Mouse (Mus musculus) embryonic facial prominence, embryonic 10.5 days (tissue): ENCODE measurements around the gene Lmbrd2. TPM values are rescaled to one million over a fixed set of nuclear protein-coding genes. Genes with fewer than 3 reads are reported as not detected.

Experiments used
- DNase-seq: peaks from one replicate; pipeline ENCODE4 v3.0.0-alpha.2; 2017; ENCODE audit warnings: low spot score
- H3K27ac ChIP-seq: fragments of 300-500 bp; sonication (generic); replicated peaks from 2 replicates; pipeline ENCODE4 v1.5.1; 2016; ENCODE audit warnings: mild to moderate bottlenecking
- H3K27me3 ChIP-seq: fragments of 300-500 bp; sonication (generic); replicated peaks from 2 replicates; pipeline ENCODE4 v1.6.1; 2016; ENCODE audit warnings: low read depth, mild to moderate bottlenecking; ENCODE audit not compliant: poor library complexity, severe bottlenecking
- H3K36me3 ChIP-seq: fragments of 300-500 bp; sonication (generic); replicated peaks from 2 replicates; pipeline ENCODE4 v1.6.1; 2016; ENCODE audit warnings: mild to moderate bottlenecking, moderate library complexity
- H3K4me1 ChIP-seq: fragments of 300-500 bp; sonication (generic); 2 replicates; pipeline ENCODE4 v1.6.1; 2016
- H3K4me3 ChIP-seq: fragments of 300-500 bp; sonication (generic); 2 replicates; pipeline ENCODE4 v1.5.1; 2016; ENCODE audit warnings: mild to moderate bottlenecking, moderate library complexity
- H3K9me3 ChIP-seq: fragments of 300-500 bp; sonication (generic); 2 replicates; pipeline ENCODE4 v1.6.1; 2016; ENCODE audit warnings: mild to moderate bottlenecking
- WGBS: fragments of 180-500 bp; shearing (Covaris S2); methylation state at CpG from one replicate; pipeline ENCODE4 v1.1.7; 2016; 5-methylcytosine and 5-hydroxymethylcytosine counted together
- polyA plus RNA-seq: library from polyadenylated mRNA; unstranded; fragments of >200 nt; fragmentation: Nextera tagmentation; extraction: Ambion mirVana; gene quantifications from 2 replicates; pipeline ENCODE4 v1.2.1, GENCODE M21; 2016

Lmbrd2 gene
- polyA plus RNA-seq, 1 experiment from 2014 or later = 1.9 TPM

- H3K27me3 ChIP-seq = no peaks in the 10 kb centered on the region
- H3K36me3 ChIP-seq = peaks cover 100% of the 10 kb centered on the region
- DNase-seq = no peak
- H3K4me3 ChIP-seq = no peak overlapping the region
- 94% methylated on average over 4 of the region's 4 CpGs for WGBS
- no peaks in the 10 kb centered on the region for H3K9me3 ChIP-seq
- H3K4me1 ChIP-seq = peaks cover 8% of the 10 kb centered on the region; the same call in 1 of the 2 replicates
- no peak overlapping the region for H3K27ac ChIP-seq
These were observed 21.5 kb upstream of the Lmbrd2 start for GRCm38 (mm10) chr15:9118852-9119251.

- Histone ChIP-seq H3K4me1 (peaks cover 2% of the 10 kb centered on the region; the same call in 1 of the 2 replicates), H3K36me3 (peaks cover 100% of the 10 kb centered on the region), H3K9me3 (no peaks in the 10 kb centered on the region), H3K27me3 (no peaks in the 10 kb centered on the region), H3K27ac (no peak overlapping the region), H3K4me3 (no peak overlapping the region)
- 98% methylated on average over 2 of the region's 2 CpGs for whole genome bisulfite sequencing
- peak; percentile 54 for DNase-seq
These were observed 20.3 kb upstream of the Lmbrd2 start for GRCm38 (mm10) chr15:9120081-9120480.

- H3K36me3 ChIP-seq = peaks cover 100% of the 10 kb centered on the region
- 92% methylated on average over 4 of the region's 4 CpGs for WGBS
- H3K4me1 ChIP-seq = no peaks in the 10 kb centered on the region
- no peaks in the 10 kb centered on the region for H3K9me3 ChIP-seq
- H3K27me3 ChIP-seq = no peaks in the 10 kb centered on the region
- no peak overlapping the region for H3K4me3 ChIP-seq
- no peak for DNase-seq
- H3K27ac ChIP-seq = no peak overlapping the region
These were observed 17.4 kb upstream of the Lmbrd2 start for GRCm38 (mm10) chr15:9122989-9123388.

GRCm38 (mm10) chr15:9124856-9125255 is 15.5 kb upstream of the Lmbrd2 start:
- DNase-seq = no peak
- H3K27ac ChIP-seq = no peak overlapping the region
- 92% methylated on average over 21 of the region's 21 CpGs for WGBS

GRCm38 (mm10) chr15:9127051-9127791 is 13.1 kb upstream of the Lmbrd2 start:
- Histone ChIP-seq H3K27ac (no peak overlapping the region), H3K4me3 (no peak overlapping the region), H3K36me3 (peaks cover 99% of the 10 kb centered on the region), H3K27me3 (no peaks in the 10 kb centered on the region), H3K9me3 (no peaks in the 10 kb centered on the region), H3K4me1 (0 out of 2 replicates have a peak, but pooled peaks cover 4% of the 10 kb centered on the region)
- WGBS = 92% methylated on average over 7 of the region's 7 CpGs
- DNase-seq = no peak

More at GRCm38 (mm10) chr15:9124856-9125255, 15.5 kb upstream of the Lmbrd2 start:
- H3K9me3 ChIP-seq = no peaks in the 10 kb centered on the region
- H3K36me3 ChIP-seq = peaks cover 100% of the 10 kb centered on the region
- H3K4me3 ChIP-seq = no peak overlapping the region
- no peaks in the 10 kb centered on the region for H3K4me1 ChIP-seq
- no peaks in the 10 kb centered on the region for H3K27me3 ChIP-seq

- DNase-seq = no peak
These were observed 9.4 kb upstream of the Lmbrd2 start for GRCm38 (mm10) chr15:9130772-9131498.

GRCm38 (mm10) chr15:9131499-9131888 is 8.9 kb upstream of the Lmbrd2 start:
- WGBS = 86% methylated on average over 4 of the region's 4 CpGs
- H3K4me3 ChIP-seq = no peak overlapping the region
- H3K27ac ChIP-seq = no peak overlapping the region
- no peaks in the 10 kb centered on the region for H3K9me3 ChIP-seq
- H3K27me3 ChIP-seq = no peaks in the 10 kb centered on the region
- DNase-seq = no peak
- H3K4me1 ChIP-seq = peaks cover 8% of the 10 kb centered on the region; the same call in 1 of the 2 replicates
- peaks cover 97% of the 10 kb centered on the region for H3K36me3 ChIP-seq

More at GRCm38 (mm10) chr15:9130772-9131498, 9.4 kb upstream of the Lmbrd2 start:
- H3K36me3 ChIP-seq = peaks cover 97% of the 10 kb centered on the region
- peaks cover 8% of the 10 kb centered on the region; the same call in 1 of the 2 replicates for H3K4me1 ChIP-seq
- no peak overlapping the region for H3K27ac ChIP-seq
- H3K9me3 ChIP-seq = no peaks in the 10 kb centered on the region
- H3K27me3 ChIP-seq = no peaks in the 10 kb centered on the region
- 83% methylated on average over 9 of the region's 9 CpGs for WGBS
- no peak overlapping the region for H3K4me3 ChIP-seq

GRCm38 (mm10) chr15:9132693-9133443 is 7.5 kb upstream of the Lmbrd2 start:
- no peak overlapping the region for H3K4me3 ChIP-seq
- H3K9me3 ChIP-seq = no peaks in the 10 kb centered on the region
- no peaks in the 10 kb centered on the region for H3K27me3 ChIP-seq
- peaks cover 97% of the 10 kb centered on the region for H3K36me3 ChIP-seq
- WGBS = 92% methylated on average over 13 of the region's 13 CpGs
- H3K27ac ChIP-seq = no peak overlapping the region
- DNase-seq = no peak
- H3K4me1 ChIP-seq = peaks cover 10% of the 10 kb centered on the region; the same call in 1 of the 2 replicates

- Histone ChIP-seq H3K36me3 (peaks cover 87% of the 10 kb centered on the region), H3K4me1 (peaks cover 27% of the 10 kb centered on the region), H3K4me3 (no peak overlapping the region), H3K9me3 (no peaks in the 10 kb centered on the region), H3K27ac (no peak overlapping the region), H3K27me3 (no peaks in the 10 kb centered on the region)
- 79% methylated on average over 6 of the region's 6 CpGs for WGBS
- DNase-seq = peak; percentile 22
These were observed 5.4 kb upstream of the Lmbrd2 start for GRCm38 (mm10) chr15:9134891-9135507.

- H3K9me3 ChIP-seq = no peaks in the 10 kb centered on the region
- H3K4me3 ChIP-seq = peak overlapping the region; percentile 88
- H3K4me1 ChIP-seq = peaks cover 29% of the 10 kb centered on the region
- no peaks in the 10 kb centered on the region for H3K27me3 ChIP-seq
- WGBS = 36% methylated on average over 10 of the region's 10 CpGs
- peak overlapping the region; percentile 89 for H3K27ac ChIP-seq
- peak; percentile 19 for DNase-seq
- peaks cover 45% of the 10 kb centered on the region for H3K36me3 ChIP-seq
These were observed 903 bp upstream of the Lmbrd2 start for GRCm38 (mm10) chr15:9139447-9139846.

GRCm38 (mm10) chr15:9140684-9141171 is 378 bp downstream of the Lmbrd2 start:
- peak overlapping the region; percentile 89 for H3K27ac ChIP-seq
- H3K4me1 ChIP-seq = peaks cover 25% of the 10 kb centered on the region
- H3K36me3 ChIP-seq = peaks cover 37% of the 10 kb centered on the region
- peak overlapping the region; percentile 88 for H3K4me3 ChIP-seq
- H3K9me3 ChIP-seq = no peaks in the 10 kb centered on the region
- DNase-seq = no peak
- 0% methylated on average over 37 of the region's 37 CpGs for WGBS
- H3K27me3 ChIP-seq = no peaks in the 10 kb centered on the region

- no peaks in the 10 kb centered on the region for H3K27me3 ChIP-seq
- H3K36me3 ChIP-seq = peaks cover 66% of the 10 kb centered on the region
- H3K4me3 ChIP-seq = no peak within 1 kb of the TSS
- no peak for DNase-seq
- no peaks in the 10 kb centered on the region for H3K9me3 ChIP-seq
- H3K4me1 ChIP-seq = no peaks in the 10 kb centered on the region
- H3K27ac ChIP-seq = no peak within 1 kb of the TSS
These were observed 15.0 kb downstream of the Lmbrd2 start, which contains the start of gene Skp2 for GRCm38 (mm10) chr15:9155325-9155724. TSS of gene Skp2 (minus strand) at chr15:9155425.
